Mouse (Mus musculus) liver, adult 2 months (tissue): ENCODE data around the gene Ice2.

Source experiments
- CTCF ChIP-seq: fragments of 200-500 bp; IDR thresholded peaks from 2 replicates; pipeline ENCODE4 v1.5.1; 2011; ENCODE audit warnings: low read depth, low read length, control low read depth
- POLR2A ChIP-seq: fragments of 200-500 bp; IDR thresholded peaks from 2 replicates; pipeline ENCODE4 v1.6.1; 2011; ENCODE audit warnings: low read length, control low read depth; ENCODE audit not compliant: insufficient read depth; ENCODE audit errors: extremely low read depth

DNA sequence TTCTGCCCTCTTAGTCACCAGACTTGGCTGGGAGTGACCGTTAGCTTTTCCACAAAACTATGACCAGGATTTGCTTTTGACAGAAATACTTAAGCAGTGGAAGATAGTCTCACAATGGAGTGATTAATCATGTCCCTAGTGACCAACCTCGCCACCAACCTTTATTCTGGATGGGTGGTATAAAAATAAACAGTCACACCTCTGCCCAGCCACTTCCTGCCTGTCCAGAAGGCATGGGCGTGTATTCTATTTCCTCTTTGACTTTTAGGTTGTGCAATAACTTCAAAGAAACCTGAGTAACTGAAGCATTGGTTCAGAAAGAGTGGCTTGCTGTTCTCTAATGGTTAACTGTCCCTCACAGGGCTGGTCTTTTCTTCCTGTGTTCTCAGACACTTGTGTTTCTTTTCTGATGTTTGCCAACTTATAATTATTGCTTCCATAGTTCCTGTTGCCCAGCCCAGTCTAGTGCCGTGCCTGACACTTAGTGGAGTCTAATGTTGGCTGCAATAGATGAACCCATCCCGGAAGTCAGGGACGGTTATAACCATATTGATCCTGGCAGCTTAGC, 44.8 kb downstream of the Ice2 start:
- no peak for TF ChIP-seq CTCF
- TF ChIP-seq POLR2A: no peak
